Mouse (Mus musculus): ENCODE measurements around the gene Camta2.

DNA sequence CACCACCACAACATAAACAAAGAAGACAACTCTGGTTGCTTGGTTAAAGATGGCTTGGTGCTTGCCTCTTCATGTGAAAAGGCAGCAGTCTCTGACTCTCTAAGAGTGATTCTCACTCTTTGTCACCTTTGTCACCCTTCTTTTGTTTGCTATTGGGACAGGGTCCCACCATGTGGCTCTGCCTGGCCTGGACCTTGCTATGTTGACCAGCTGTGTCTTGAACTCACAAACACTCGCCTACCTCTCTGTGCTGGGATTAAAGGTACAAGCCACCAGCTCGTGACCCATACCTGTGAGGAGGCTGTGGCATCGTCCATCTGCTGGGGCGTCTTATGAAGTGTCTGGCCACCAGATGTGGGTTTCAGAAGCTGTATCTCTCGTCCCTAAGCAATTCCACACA is 45.4 kb upstream of the Camta2 start:
- TF ChIP-seq CTCF (IDR thresholded peaks at IDR 0.05; ENCODE audit: low read depth) (no peak), EP300 (optimal IDR thresholded peaks at IDR 0.05) (no peak)
